Mouse (Mus musculus) myocyte (in vitro differentiated cells): Measurements from ENCODE around the gene Zbtb22.

Experiments
- MAX ChIP-seq: IDR thresholded peaks from one replicate; pipeline ENCODE4 v1.6.1; 2011; ENCODE audit warnings: low read depth, mild to moderate bottlenecking, control low read depth
- MYOD1 ChIP-seq, 3 experiments: IDR thresholded peaks; one replicate each; pipeline ENCODE4 v1.6.1; 2011; ENCODE audit warnings: control low read depth in 2 of 3, low read depth in 2 of 3, mild to moderate bottlenecking in 2 of 3, moderate library complexity in 1 of 3; ENCODE audit not compliant: insufficient read length in 2 of 3, control insufficient read depth in 1 of 3
- POLR2A ChIP-seq: IDR thresholded peaks from one replicate; pipeline ENCODE4 v1.6.1; 2011; ENCODE audit warnings: low read depth, mild to moderate bottlenecking, control low read depth, moderate library complexity; ENCODE audit not compliant: insufficient read length
- TCF12 ChIP-seq: IDR thresholded peaks from one replicate; pipeline ENCODE4 v1.6.1; 2011; ENCODE audit warnings: mild to moderate bottlenecking, control low read depth; ENCODE audit not compliant: poor library complexity, insufficient read depth, severe bottlenecking

DNA sequence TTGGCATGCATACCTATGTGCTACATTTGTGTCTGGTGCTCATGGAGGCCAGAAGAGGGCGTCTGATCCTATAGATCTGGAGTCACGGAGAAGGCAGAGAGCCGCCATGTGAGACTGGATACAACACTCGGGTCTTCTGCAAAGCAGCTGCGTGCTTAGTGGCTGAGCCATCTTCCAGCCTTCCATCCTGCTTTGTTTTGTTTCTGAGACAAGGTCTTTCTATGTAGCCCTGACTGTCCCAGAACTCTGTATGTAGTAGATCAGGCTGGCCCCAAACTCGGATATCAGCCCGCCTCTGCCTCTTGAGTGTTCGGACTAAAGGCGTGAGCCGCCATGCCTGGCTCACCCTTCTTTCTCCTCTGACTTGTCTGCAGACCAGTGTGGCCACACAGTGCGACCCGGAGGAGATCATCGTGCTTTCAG is 724 bp upstream of the Zbtb22 start:
- TF ChIP-seq MYOD1 (IDR thresholded peaks at IDR 0.05; ENCODE audit: control insufficient read depth in 1 of 3, insufficient read length in 2 of 3, low read depth in 2 of 3) (no peak), POLR2A (no peak), MAX (no peak), TCF12 (no peak)
